ENCODE assay signal across 11 mouse cellular contexts in the genomic region with DNA sequence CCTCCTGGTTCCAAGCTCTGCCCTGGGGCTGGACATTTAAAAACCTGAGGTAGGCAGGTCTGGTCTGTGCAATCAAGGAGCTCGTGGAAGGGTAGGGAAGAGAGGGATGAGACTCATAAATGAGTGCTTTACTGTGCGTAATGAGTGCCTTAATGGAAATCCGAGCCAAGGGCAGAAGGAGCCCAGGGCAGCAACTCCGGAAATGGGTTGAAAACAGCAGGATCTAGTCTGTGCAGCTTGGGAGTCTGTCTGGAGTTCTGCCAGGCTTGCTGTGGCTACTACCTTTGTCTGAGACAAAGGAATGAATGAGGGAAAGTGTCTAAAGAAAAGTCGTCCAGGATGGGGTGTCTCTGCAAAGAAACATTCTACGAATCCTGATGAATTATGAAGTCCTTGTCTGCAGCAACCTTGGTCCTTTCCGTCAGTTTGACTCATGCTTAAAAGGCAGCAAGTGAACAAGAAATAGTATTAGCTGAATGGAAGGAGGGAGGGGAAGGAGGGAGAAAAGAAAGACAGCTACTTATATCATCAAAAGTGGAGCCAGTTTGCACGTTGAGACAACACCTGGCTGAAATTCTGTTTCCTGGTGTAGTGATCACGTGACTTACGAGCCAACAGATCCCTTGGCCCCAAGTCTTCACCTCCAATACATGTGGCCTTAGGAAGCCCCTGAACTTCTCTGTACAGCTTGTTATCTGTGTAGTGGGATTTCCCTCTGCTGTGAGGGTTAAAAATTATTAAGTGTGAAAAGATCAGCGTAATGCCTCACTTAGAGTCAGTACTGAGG. TPM values are rescaled to one million over a fixed set of nuclear protein-coding genes. Genes with fewer than 3 reads are reported as not detected.
DNase-seq lines count a peak whose midpoint lies in the region; ATAC-seq lines count a peak whose summit lies in the region.
"Had no signal": no experiment of that assay in that cellular context is flagged by ENCODE, and none has a peak within 500 bp of the region (broad histone marks: within the 10 kb centered on the region; RNA-seq: fewer than 3 reads in every experiment).

No protein-coding gene starts in this region.

- H3K4me1 ChIP-seq in kidney, embryonic 15.5 days: peaks cover 83% of the 10 kb centered on the region
- H3K4me1 ChIP-seq in hindbrain, embryonic 12.5 days: peaks cover 65% of the 10 kb centered on the region
- peaks cover 88% of the 10 kb centered on the region for H3K4me1 ChIP-seq in neural tube, embryonic 13.5 days (replicated peaks)

- no peak for ATAC-seq in kidney, embryonic 15.5 days (replicated peaks; ENCODE audit: low FRiP score)
- no peak for ATAC-seq in hindbrain, embryonic 12.5 days (ENCODE audit: low FRiP score)
- no peak for ATAC-seq in neural tube, embryonic 13.5 days (ENCODE audit: low read depth)

- no peak overlapping the region for H3K4me3 ChIP-seq in kidney, embryonic 15.5 days (replicated peaks)
- H3K4me3 ChIP-seq in hindbrain, embryonic 12.5 days: no peak overlapping the region
- no peak overlapping the region for H3K4me3 ChIP-seq in neural tube, embryonic 13.5 days

- DNase-seq in kidney, adult 18-20 months: no peak
- DNase-seq in R1 (ENCODE audit: low read depth, low spot score): peak; percentile 89
- DNase-seq in cerebellum, postnatal 4 days (ENCODE audit: low spot score in 2 of 2): no peak
- no peak for DNase-seq in frontal cortex, postnatal 36 days (ENCODE audit: low spot score in 2 of 2)
- no peak for DNase-seq in B cell, adult 2 months
- DNase-seq: heart, postnatal 4 days; thymus, adult 2 months had no signal

- 35% methylated on average over 11 of the region's 11 CpGs for WGBS in kidney, embryonic 15.5 days
- WGBS in hindbrain, embryonic 12.5 days: 46% methylated on average over 11 of the region's 11 CpGs
- WGBS in neural tube, embryonic 13.5 days: 33% methylated on average over 11 of the region's 11 CpGs

- no peak overlapping the region for H3K9ac ChIP-seq in kidney, embryonic 15.5 days
- H3K9ac ChIP-seq in hindbrain, embryonic 12.5 days: 0 out of 2 replicates have a peak overlapping the region, but pooled peaks have one; percentile 36
- H3K9ac ChIP-seq in neural tube, embryonic 13.5 days: peak overlapping the region; percentile 4; the same call in 1 of the 2 replicates

- H3K27me3 ChIP-seq in kidney, embryonic 15.5 days: no peaks in the 10 kb centered on the region
- H3K27me3 ChIP-seq in hindbrain, embryonic 12.5 days: no peaks in the 10 kb centered on the region
- no peaks in the 10 kb centered on the region for H3K27me3 ChIP-seq in neural tube, embryonic 13.5 days

- H3K36me3 ChIP-seq in kidney, embryonic 15.5 days: no peaks in the 10 kb centered on the region
- no peaks in the 10 kb centered on the region for H3K36me3 ChIP-seq in hindbrain, embryonic 12.5 days
- no peaks in the 10 kb centered on the region for H3K36me3 ChIP-seq in neural tube, embryonic 13.5 days

- peak overlapping the region; percentile 17; the same call in 1 of the 2 replicates for H3K4me2 ChIP-seq in kidney, embryonic 15.5 days
- no peak overlapping the region for H3K4me2 ChIP-seq in hindbrain, embryonic 12.5 days (replicated peaks)
- H3K4me2 ChIP-seq in neural tube, embryonic 13.5 days: peak overlapping the region; percentile 26
- H3K4me2 ChIP-seq: liver, embryonic 11.5 days had no signal

- H3K27ac ChIP-seq in kidney, embryonic 15.5 days: peak overlapping the region; percentile 67
- peak overlapping the region; percentile 48 for H3K27ac ChIP-seq in hindbrain, embryonic 12.5 days
- H3K27ac ChIP-seq in neural tube, embryonic 13.5 days (replicated peaks): peak overlapping the region; percentile 77

- no peaks in the 10 kb centered on the region for H3K9me3 ChIP-seq in kidney, embryonic 15.5 days (replicated peaks)
- no peaks in the 10 kb centered on the region for H3K9me3 ChIP-seq in hindbrain, embryonic 12.5 days (replicated peaks)
- H3K9me3 ChIP-seq in neural tube, embryonic 13.5 days: no peaks in the 10 kb centered on the region

RNA-seq across cellular contexts. Expression of a gene that starts 2.7 kb away (rescaled TPM):
- 17.1 and 21.9 TPM in 2 replicates for polyA plus RNA-seq in kidney, embryonic 15.5 days (2015; fragmentation: Nextera tagmentation; extraction: Ambion mirVana)
- polyA plus RNA-seq in hindbrain, embryonic 12.5 days (2016; fragmentation: Nextera tagmentation; extraction: Ambion mirVana): 20.9 and 21.1 TPM in 2 replicates
- polyA plus RNA-seq in neural tube, embryonic 13.5 days (2015; fragmentation: Nextera tagmentation; extraction: Ambion mirVana): 22.1 and 23.2 TPM in 2 replicates

RNA-seq across cellular contexts. Expression of a gene that starts 43.3 kb away (rescaled TPM):
- polyA plus RNA-seq in kidney, embryonic 15.5 days (2015; fragmentation: Nextera tagmentation; extraction: Ambion mirVana): 108 and 122 TPM in 2 replicates
- polyA plus RNA-seq in hindbrain, embryonic 12.5 days (2016; fragmentation: Nextera tagmentation; extraction: Ambion mirVana): 37.5 and 40.5 TPM in 2 replicates
- polyA plus RNA-seq in neural tube, embryonic 13.5 days (2015; fragmentation: Nextera tagmentation; extraction: Ambion mirVana): 31.0 and 34.6 TPM in 2 replicates

RNA-seq across cellular contexts. Expression of a gene that starts 43.3 kb away (rescaled TPM):
- polyA plus RNA-seq in kidney, embryonic 15.5 days (2015; fragmentation: Nextera tagmentation; extraction: Ambion mirVana): 3.5 and 3.9 TPM in 2 replicates
- polyA plus RNA-seq in hindbrain, embryonic 12.5 days (2016; fragmentation: Nextera tagmentation; extraction: Ambion mirVana): 4.6 and 4.9 TPM in 2 replicates
- polyA plus RNA-seq in neural tube, embryonic 13.5 days (2015; fragmentation: Nextera tagmentation; extraction: Ambion mirVana): 4.5 TPM in 2 replicates

RNA-seq across cellular contexts. Expression of a gene that starts 56.8 kb away (rescaled TPM):
- 1.2 and 2.1 TPM in 2 replicates for polyA plus RNA-seq in kidney, embryonic 15.5 days (2015; fragmentation: Nextera tagmentation; extraction: Ambion mirVana)
- 2.0 and 2.7 TPM in 2 replicates for polyA plus RNA-seq in hindbrain, embryonic 12.5 days (2016; fragmentation: Nextera tagmentation; extraction: Ambion mirVana)
- polyA plus RNA-seq in neural tube, embryonic 13.5 days (2015; fragmentation: Nextera tagmentation; extraction: Ambion mirVana): 1.6 and 2.8 TPM in 2 replicates
